ENCODE assay signal across 8 mouse cellular contexts in the genomic region with DNA sequence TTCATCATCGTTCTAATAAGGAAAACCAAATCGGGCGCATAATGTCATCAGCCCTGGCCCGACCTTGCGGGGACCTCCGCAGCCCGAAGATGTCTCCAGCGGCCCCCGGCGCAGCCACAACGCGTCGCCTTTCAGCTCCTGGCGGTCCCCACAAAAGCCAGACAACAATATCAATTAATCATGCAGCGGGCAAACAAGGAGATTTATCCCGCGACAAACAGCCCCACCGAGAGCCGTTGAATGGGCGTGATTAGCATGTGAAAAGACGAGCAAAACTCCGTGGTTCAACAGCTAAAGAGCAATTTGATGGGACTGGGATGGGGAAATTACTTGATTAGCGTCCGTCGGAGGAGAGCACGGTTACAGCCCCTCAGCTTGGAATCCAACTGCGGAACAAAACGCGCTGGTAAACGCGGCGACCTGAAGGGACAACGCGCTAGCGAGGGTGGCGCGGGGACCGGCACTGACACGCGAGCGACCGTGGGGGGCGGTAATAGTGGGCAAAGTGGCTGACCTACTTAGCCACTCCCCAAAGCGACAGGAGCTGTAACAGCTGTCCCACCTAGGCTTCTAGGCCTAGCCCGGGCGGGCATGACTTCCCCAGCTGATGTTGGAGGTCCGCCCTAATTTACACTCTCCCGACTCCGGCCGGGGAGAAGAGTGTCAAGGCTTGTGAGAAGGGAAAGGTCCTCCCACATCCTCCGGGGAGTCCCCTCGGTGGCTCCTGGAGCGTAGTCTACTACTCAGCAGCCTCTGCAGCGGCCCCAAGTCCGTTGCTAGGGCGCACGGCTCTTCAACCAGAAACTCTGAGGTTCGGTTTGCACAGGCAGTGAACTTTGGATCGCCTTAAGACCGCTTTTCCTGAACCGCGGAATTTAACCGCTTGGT. TPM values are rescaled to one million over a fixed set of nuclear protein-coding genes. Genes with fewer than 3 reads are reported as not detected.
DNase-seq lines count a peak whose midpoint lies in the region; ATAC-seq lines count a peak whose summit lies in the region.

No protein-coding gene starts in this region.

- no peaks in the 10 kb centered on the region for H3K36me3 ChIP-seq in embryonic facial prominence, embryonic 13.5 days
- H3K36me3 ChIP-seq in hindbrain, embryonic 13.5 days: no peaks in the 10 kb centered on the region
- no peaks in the 10 kb centered on the region for H3K36me3 ChIP-seq in limb, embryonic 13.5 days
- no peaks in the 10 kb centered on the region for H3K36me3 ChIP-seq in neural tube, embryonic 14.5 days (ENCODE audit: control insufficient read depth, insufficient read depth, low read length)

- no peak overlapping the region for H3K27ac ChIP-seq in embryonic facial prominence, embryonic 13.5 days
- peak overlapping the region; percentile 78 for H3K27ac ChIP-seq in hindbrain, embryonic 13.5 days
- H3K27ac ChIP-seq in limb, embryonic 13.5 days: no peak overlapping the region
- peak overlapping the region; percentile 89 for H3K27ac ChIP-seq in neural tube, embryonic 14.5 days (ENCODE audit: low read depth, low read length)

- H3K27me3 ChIP-seq in embryonic facial prominence, embryonic 13.5 days: peaks cover 97% of the 10 kb centered on the region
- H3K27me3 ChIP-seq in hindbrain, embryonic 13.5 days: peaks cover 78% of the 10 kb centered on the region
- peaks cover 95% of the 10 kb centered on the region for H3K27me3 ChIP-seq in limb, embryonic 13.5 days
- H3K27me3 ChIP-seq in neural tube, embryonic 14.5 days (ENCODE audit: control insufficient read depth, insufficient read depth, low read length): peaks cover 25% of the 10 kb centered on the region

- peak; percentile 35 for DNase-seq in right cerebral cortex, postnatal 4 days
- no peak for DNase-seq in right cerebral cortex, postnatal 14 days
- DNase-seq in ovary, adult 18-20 months (ENCODE audit: low spot score): no peak
- DNase-seq in cerebellum, adult 11 months: no peak

- ATAC-seq in embryonic facial prominence, embryonic 13.5 days (ENCODE audit: insufficient number of reproducible peaks, insufficient read depth, low FRiP score, low TSS enrichment, low read depth): no peak
- peak; percentile 64 for ATAC-seq in hindbrain, embryonic 13.5 days (ENCODE audit: low FRiP score)
- ATAC-seq in limb, embryonic 13.5 days (ENCODE audit: low FRiP score, low read depth): peak; percentile 38; the same call in 1 of the 2 replicates
- peak; percentile 72 for ATAC-seq in neural tube, embryonic 14.5 days (ENCODE audit: low read depth)

- no peak overlapping the region for H3K9ac ChIP-seq in embryonic facial prominence, embryonic 13.5 days
- peak overlapping the region; percentile 64 for H3K9ac ChIP-seq in hindbrain, embryonic 13.5 days
- H3K9ac ChIP-seq in limb, embryonic 13.5 days: no peak overlapping the region
- peak overlapping the region; percentile 44 for H3K9ac ChIP-seq in neural tube, embryonic 14.5 days (replicated peaks; ENCODE audit: low read depth, low read length)

- no peaks in the 10 kb centered on the region for H3K9me3 ChIP-seq in embryonic facial prominence, embryonic 13.5 days
- H3K9me3 ChIP-seq in hindbrain, embryonic 13.5 days: no peaks in the 10 kb centered on the region
- no peaks in the 10 kb centered on the region for H3K9me3 ChIP-seq in limb, embryonic 13.5 days
- H3K9me3 ChIP-seq in neural tube, embryonic 14.5 days (ENCODE audit: control insufficient read depth, low read length): no peaks in the 10 kb centered on the region

- peak overlapping the region; percentile 44 for H3K4me2 ChIP-seq in embryonic facial prominence, embryonic 13.5 days
- H3K4me2 ChIP-seq in hindbrain, embryonic 13.5 days: peak overlapping the region; percentile 56
- peak overlapping the region; percentile 56 for H3K4me2 ChIP-seq in limb, embryonic 13.5 days (replicated peaks)
- peak overlapping the region; percentile 53 for H3K4me2 ChIP-seq in neural tube, embryonic 14.5 days (ENCODE audit: low read depth, low read length)

- WGBS in embryonic facial prominence, embryonic 13.5 days: 1% methylated on average over 63 of the region's 63 CpGs
- WGBS in hindbrain, embryonic 13.5 days: under 1% methylated on average over 63 of the region's 63 CpGs
- under 1% methylated on average over 63 of the region's 63 CpGs for WGBS in limb, embryonic 13.5 days
- WGBS in neural tube, embryonic 14.5 days: under 1% methylated on average over 63 of the region's 63 CpGs

- peaks cover 21% of the 10 kb centered on the region for H3K4me1 ChIP-seq in embryonic facial prominence, embryonic 13.5 days
- peaks cover 55% of the 10 kb centered on the region for H3K4me1 ChIP-seq in hindbrain, embryonic 13.5 days (replicated peaks)
- peaks cover 27% of the 10 kb centered on the region for H3K4me1 ChIP-seq in limb, embryonic 13.5 days
- H3K4me1 ChIP-seq in neural tube, embryonic 14.5 days (ENCODE audit: control insufficient read depth, insufficient read depth, low read length): peaks cover 19% of the 10 kb centered on the region

- peak overlapping the region; percentile 27 for H3K4me3 ChIP-seq in embryonic facial prominence, embryonic 13.5 days
- peak overlapping the region; percentile 34 for H3K4me3 ChIP-seq in hindbrain, embryonic 13.5 days
- H3K4me3 ChIP-seq in limb, embryonic 13.5 days: peak overlapping the region; percentile 32
- H3K4me3 ChIP-seq in neural tube, embryonic 14.5 days (ENCODE audit: low read depth, low read length): peak overlapping the region; percentile 24

RNA-seq across cellular contexts. Expression of a gene that starts 21.1 kb away (rescaled TPM):
- 31.0 and 31.2 TPM in 2 replicates for polyA plus RNA-seq in embryonic facial prominence, embryonic 13.5 days (2015; fragmentation: Nextera tagmentation; extraction: Ambion mirVana)
- 28.3 and 28.8 TPM in 2 replicates for polyA plus RNA-seq in hindbrain, embryonic 13.5 days (2015; fragmentation: Nextera tagmentation; extraction: Ambion mirVana)
- polyA plus RNA-seq in limb, embryonic 13.5 days (2015; fragmentation: Nextera tagmentation; extraction: Ambion mirVana): 32.3 and 33.8 TPM in 2 replicates
- 28.7 and 31.3 TPM in 2 replicates for polyA plus RNA-seq in neural tube, embryonic 14.5 days (2014; fragmentation: Nextera tagmentation; extraction: Ambion mirVana)

Comparison
In these comparisons a context has a peak if more than half of its experiments do, and no peak if none do; other contexts are left out.
1. H3K27ac ChIP-seq: peak in hindbrain, embryonic 13.5 days (single experiment) and neural tube, embryonic 14.5 days (single experiment); none in embryonic facial prominence, embryonic 13.5 days (single experiment) and limb, embryonic 13.5 days (single experiment).
2. H3K9ac ChIP-seq: peak in hindbrain, embryonic 13.5 days (single experiment) and neural tube, embryonic 14.5 days (single experiment); none in embryonic facial prominence, embryonic 13.5 days (single experiment) and limb, embryonic 13.5 days (single experiment).
3. Peak in every context shown above with its lines, with median percentiles within 50 percentile points of each other: H3K4me2 ChIP-seq and H3K4me3 ChIP-seq.